Mouse (Mus musculus): ENCODE data around the gene Ogg1. TPM values are rescaled to one million over a fixed set of nuclear protein-coding genes. Genes with fewer than 3 reads are reported as not detected.

Gene Ogg1
- polyA plus RNA-seq, 1 experiment: 24.2 TPM

- no peaks in the 10 kb centered on the region for H3K4me1 ChIP-seq (ENCODE audit: control insufficient read depth, insufficient read depth, low read length)
- no peaks in the 10 kb centered on the region for H3K36me3 ChIP-seq (ENCODE audit: control insufficient read depth, insufficient read depth, low read length, poor library complexity, severe bottlenecking)
- H3K4me3 ChIP-seq (ENCODE audit: low read depth, low read length): no peak overlapping the region
- H3K27me3 ChIP-seq (ENCODE audit: control insufficient read depth, insufficient read depth, low read length, poor library complexity, severe bottlenecking): no peaks in the 10 kb centered on the region
- no peak overlapping the region for H3K9ac ChIP-seq (ENCODE audit: low read depth, poor library complexity, severe bottlenecking)
- no peak overlapping the region for H3K27ac ChIP-seq (ENCODE audit: insufficient read depth, low read length)
- H3K9me3 ChIP-seq (replicated peaks; ENCODE audit: control insufficient read depth, insufficient read depth, low read length, poor library complexity, severe bottlenecking): no peaks in the 10 kb centered on the region
- TF ChIP-seq POLR2A (IDR thresholded peaks at IDR 0.05; ENCODE audit: insufficient read depth, low read length) (no peak), EP300 (IDR thresholded peaks at IDR 0.05; ENCODE audit: insufficient read depth, low read depth, low read length) (no peak), CTCF (IDR thresholded peaks at IDR 0.05; ENCODE audit: low read depth, low read length) (no peak)
Observed at GRCm38 (mm10) chr6:113352820-113353219, 26.0 kb downstream of the Ogg1 start.

GRCm38 (mm10) chr6:113353696-113354095, 26.9 kb downstream of the Ogg1 start:
- Histone ChIP-seq H3K9me3 (replicated peaks; ENCODE audit: control insufficient read depth, insufficient read depth, low read length, poor library complexity, severe bottlenecking) (no peaks in the 10 kb centered on the region), H3K9ac (ENCODE audit: low read depth, poor library complexity, severe bottlenecking) (no peak overlapping the region), H3K36me3 (ENCODE audit: control insufficient read depth, insufficient read depth, low read length, poor library complexity, severe bottlenecking) (no peaks in the 10 kb centered on the region), H3K27ac (ENCODE audit: insufficient read depth, low read length) (no peak overlapping the region), H3K4me1 (ENCODE audit: control insufficient read depth, insufficient read depth, low read length) (no peaks in the 10 kb centered on the region), H3K4me3 (ENCODE audit: low read depth, low read length) (no peak overlapping the region), H3K27me3 (ENCODE audit: control insufficient read depth, insufficient read depth, low read length, poor library complexity, severe bottlenecking) (no peaks in the 10 kb centered on the region)
- TF ChIP-seq EP300 (IDR thresholded peaks at IDR 0.05; ENCODE audit: insufficient read depth, low read depth, low read length) (no peak), POLR2A (IDR thresholded peaks at IDR 0.05; ENCODE audit: insufficient read depth, low read length) (no peak)

- Histone ChIP-seq H3K4me1 (ENCODE audit: control insufficient read depth, insufficient read depth, low read length) (no peaks in the 10 kb centered on the region), H3K36me3 (ENCODE audit: control insufficient read depth, insufficient read depth, low read length, poor library complexity, severe bottlenecking) (no peaks in the 10 kb centered on the region), H3K9me3 (replicated peaks; ENCODE audit: control insufficient read depth, insufficient read depth, low read length, poor library complexity, severe bottlenecking) (no peaks in the 10 kb centered on the region), H3K27ac (ENCODE audit: insufficient read depth, low read length) (no peak overlapping the region), H3K4me3 (ENCODE audit: low read depth, low read length) (no peak overlapping the region), H3K9ac (ENCODE audit: low read depth, poor library complexity, severe bottlenecking) (no peak overlapping the region), H3K27me3 (ENCODE audit: control insufficient read depth, insufficient read depth, low read length, poor library complexity, severe bottlenecking) (no peaks in the 10 kb centered on the region)
- TF ChIP-seq POLR2A (IDR thresholded peaks at IDR 0.05; ENCODE audit: insufficient read depth, low read length) (no peak), CTCF (IDR thresholded peaks at IDR 0.05; ENCODE audit: low read depth, low read length) (no peak), EP300 (IDR thresholded peaks at IDR 0.05; ENCODE audit: insufficient read depth, low read depth, low read length) (no peak)
Observed at GRCm38 (mm10) chr6:113361476-113361875, 34.7 kb downstream of the Ogg1 start.

- Histone ChIP-seq H3K27me3 (ENCODE audit: control insufficient read depth, insufficient read depth, low read length, poor library complexity, severe bottlenecking) (no peaks in the 10 kb centered on the region), H3K4me1 (ENCODE audit: control insufficient read depth, insufficient read depth, low read length) (no peaks in the 10 kb centered on the region), H3K9me3 (replicated peaks; ENCODE audit: control insufficient read depth, insufficient read depth, low read length, poor library complexity, severe bottlenecking) (no peaks in the 10 kb centered on the region), H3K9ac (ENCODE audit: low read depth, poor library complexity, severe bottlenecking) (no peak overlapping the region), H3K4me3 (ENCODE audit: low read depth, low read length) (no peak overlapping the region), H3K27ac (ENCODE audit: insufficient read depth, low read length) (no peak overlapping the region), H3K36me3 (ENCODE audit: control insufficient read depth, insufficient read depth, low read length, poor library complexity, severe bottlenecking) (no peaks in the 10 kb centered on the region)
- TF ChIP-seq EP300 (IDR thresholded peaks at IDR 0.05; ENCODE audit: insufficient read depth, low read depth, low read length) (no peak), CTCF (IDR thresholded peaks at IDR 0.05; ENCODE audit: low read depth, low read length) (no peak), POLR2A (IDR thresholded peaks at IDR 0.05; ENCODE audit: insufficient read depth, low read length) (no peak)
Observed at GRCm38 (mm10) chr6:113362241-113362640, 35.5 kb downstream of the Ogg1 start.

- Histone ChIP-seq H3K4me3 (ENCODE audit: low read depth, low read length) (no peak overlapping the region), H3K27me3 (ENCODE audit: control insufficient read depth, insufficient read depth, low read length, poor library complexity, severe bottlenecking) (no peaks in the 10 kb centered on the region), H3K9me3 (replicated peaks; ENCODE audit: control insufficient read depth, insufficient read depth, low read length, poor library complexity, severe bottlenecking) (no peaks in the 10 kb centered on the region), H3K36me3 (ENCODE audit: control insufficient read depth, insufficient read depth, low read length, poor library complexity, severe bottlenecking) (no peaks in the 10 kb centered on the region; the same call in 1 of the 2 replicates), H3K9ac (ENCODE audit: low read depth, poor library complexity, severe bottlenecking) (no peak overlapping the region), H3K27ac (ENCODE audit: insufficient read depth, low read length) (peak overlapping the region; percentile 44), H3K4me1 (ENCODE audit: control insufficient read depth, insufficient read depth, low read length) (no peaks in the 10 kb centered on the region)
- no peak for TF ChIP-seq EP300 (IDR thresholded peaks at IDR 0.05; ENCODE audit: insufficient read depth, low read depth, low read length)
- no peak for TF ChIP-seq CTCF (IDR thresholded peaks at IDR 0.05; ENCODE audit: low read depth, low read length)
- TF ChIP-seq POLR2A (IDR thresholded peaks at IDR 0.05; ENCODE audit: insufficient read depth, low read length): no peak
Observed at GRCm38 (mm10) chr6:113364518-113365135, 37.9 kb downstream of the Ogg1 start.

GRCm38 (mm10) chr6:113366639-113367038, 39.9 kb downstream of the Ogg1 start:
- Histone ChIP-seq H3K36me3 (ENCODE audit: control insufficient read depth, insufficient read depth, low read length, poor library complexity, severe bottlenecking) (peaks cover 6% of the 10 kb centered on the region), H3K4me3 (ENCODE audit: low read depth, low read length) (peak overlapping the region; percentile 14), H3K4me1 (ENCODE audit: control insufficient read depth, insufficient read depth, low read length) (no peaks in the 10 kb centered on the region), H3K27me3 (ENCODE audit: control insufficient read depth, insufficient read depth, low read length, poor library complexity, severe bottlenecking) (no peaks in the 10 kb centered on the region), H3K9me3 (replicated peaks; ENCODE audit: control insufficient read depth, insufficient read depth, low read length, poor library complexity, severe bottlenecking) (no peaks in the 10 kb centered on the region), H3K9ac (ENCODE audit: low read depth, poor library complexity, severe bottlenecking) (0 out of 2 replicates have a peak overlapping the region, but pooled peaks have one; percentile 37), H3K27ac (ENCODE audit: insufficient read depth, low read length) (0 out of 2 replicates have a peak overlapping the region, but pooled peaks have one; percentile 0)
- TF ChIP-seq CTCF (IDR thresholded peaks at IDR 0.05; ENCODE audit: low read depth, low read length): no peak
- TF ChIP-seq POLR2A (IDR thresholded peaks at IDR 0.05; ENCODE audit: insufficient read depth, low read length): no peak
- TF ChIP-seq EP300 (IDR thresholded peaks at IDR 0.05; ENCODE audit: insufficient read depth, low read depth, low read length): no peak

All from ES-Bruce4 (cell line).